Comparison of ENCODE assay signal across 10 mouse cellular contexts in genomic region chr7:122189484-122189883, GRCm38 (mm10). TPM values are rescaled to one million over a fixed set of nuclear protein-coding genes. Genes with fewer than 3 reads are reported as not detected.
DNase-seq lines count a peak whose midpoint lies in the region; ATAC-seq and TF ChIP-seq lines count a peak whose summit lies in the region.
"Had no signal": no experiment of that assay in that cellular context is flagged by ENCODE, and none has a peak within 500 bp of the region (broad histone marks: within the 10 kb centered on the region; RNA-seq: fewer than 3 reads in every experiment).

No protein-coding gene starts in this region.

- H3K36me3 ChIP-seq in heart, embryonic 11.5 days (ENCODE audit: control insufficient read depth, insufficient read depth, low read length): no peaks in the 10 kb centered on the region
- no peaks in the 10 kb centered on the region for H3K36me3 ChIP-seq in thymus, adult 2 months (ENCODE audit: control insufficient read depth, insufficient read depth, low read length)
- H3K36me3 ChIP-seq: midbrain, embryonic 12.5 days had no signal

- no peak for ATAC-seq in heart, embryonic 11.5 days (replicated peaks; ENCODE audit: insufficient number of reproducible peaks, low FRiP score, low TSS enrichment)

- 31% methylated on average over 7 of the region's 7 CpGs for WGBS in heart, embryonic 11.5 days (ENCODE audit: insufficient replicate concordance)
- 53% methylated on average over 7 of the region's 7 CpGs for WGBS in thymus, adult 2 months

- H3K9me3 ChIP-seq in heart, embryonic 11.5 days (replicated peaks; ENCODE audit: control insufficient read depth, low read length): no peaks in the 10 kb centered on the region
- H3K9me3 ChIP-seq: midbrain, embryonic 12.5 days had no signal

- no peak overlapping the region for H3K4me3 ChIP-seq in heart, embryonic 11.5 days (ENCODE audit: low read depth, low read length)
- H3K4me3 ChIP-seq in thymus, adult 2 months (ENCODE audit: control insufficient read depth, insufficient read depth, low read length): no peak overlapping the region
- H3K4me3 ChIP-seq in bone marrow macrophage, adult 2 months (ENCODE audit: insufficient read depth, low read length): no peak overlapping the region
- H3K4me3 ChIP-seq: midbrain, embryonic 12.5 days had no signal

- intact Hi-C loops in heart, postnatal 14 days (cut with DNase I): no loop called here

- no peak overlapping the region for H3K4me2 ChIP-seq in heart, embryonic 11.5 days
- H3K4me2 ChIP-seq: midbrain, embryonic 12.5 days had no signal

- no peaks in the 10 kb centered on the region for H3K4me1 ChIP-seq in heart, embryonic 11.5 days (ENCODE audit: control insufficient read depth, insufficient read depth, low read length)
- H3K4me1 ChIP-seq in thymus, adult 2 months (replicated peaks; ENCODE audit: control insufficient read depth, insufficient read depth, low read length): no peaks in the 10 kb centered on the region
- H3K4me1 ChIP-seq in bone marrow macrophage, adult 2 months (ENCODE audit: control insufficient read depth, insufficient read depth, low read length): no peaks in the 10 kb centered on the region
- H3K4me1 ChIP-seq: midbrain, embryonic 12.5 days had no signal

- H3K27me3 ChIP-seq in heart, embryonic 11.5 days (ENCODE audit: control insufficient read depth, insufficient read depth, low read length): no peaks in the 10 kb centered on the region
- H3K27me3 ChIP-seq in thymus, adult 2 months (ENCODE audit: control insufficient read depth, insufficient read depth, low read length): no peaks in the 10 kb centered on the region
- H3K27me3 ChIP-seq: midbrain, embryonic 12.5 days had no signal

- TF ChIP-seq POLR2A in thymus, adult 2 months (IDR thresholded peaks at IDR 0.05; ENCODE audit: control insufficient read depth, extremely low read depth, insufficient read depth, low read length, poor library complexity): no peak
- TF ChIP-seq POLR2A in bone marrow macrophage, adult 2 months (IDR thresholded peaks at IDR 0.05; ENCODE audit: borderline replicate concordance, low read depth, low read length): no peak

- H3K9ac ChIP-seq in heart, embryonic 11.5 days (ENCODE audit: low read depth, low read length): no peak overlapping the region
- H3K9ac ChIP-seq: midbrain, embryonic 12.5 days had no signal

- H3K27ac ChIP-seq in heart, embryonic 11.5 days (ENCODE audit: low read depth, low read length): no peak overlapping the region
- H3K27ac ChIP-seq in thymus, adult 2 months (ENCODE audit: control insufficient read depth, insufficient read depth, low read length): no peak overlapping the region
- no peak overlapping the region for H3K27ac ChIP-seq in bone marrow macrophage, adult 2 months (ENCODE audit: insufficient read depth, low read depth, low read length)
- H3K27ac ChIP-seq: midbrain, embryonic 12.5 days had no signal

- DNase-seq in heart, postnatal 14 days: peak; percentile 24 to 62
- peak; percentile 55 for DNase-seq in thymus, adult 2 months
- DNase-seq in thymus, adult 18-20 months: no peak
- DNase-seq in kidney, adult 9 months: peak; percentile 44
- peak; percentile 78 for DNase-seq in naive thymus-derived CD4-positive, alpha-beta T cell, adult 2 months (ENCODE audit: low read depth)
- DNase-seq in left cerebral cortex, adult 11 months (ENCODE audit: low spot score): no peak

- TF ChIP-seq CTCF in thymus, adult 2 months (IDR thresholded peaks at IDR 0.05; ENCODE audit: borderline replicate concordance, control insufficient read depth, extremely low read depth, insufficient read depth, low read length, poor library complexity): peak; percentile 57; the same call in 1 of the 2 replicates
- peak; percentile 65 for TF ChIP-seq CTCF in bone marrow macrophage, adult 2 months (IDR thresholded peaks at IDR 0.05; ENCODE audit: low read depth, low read length)

RNA-seq across cellular contexts. Expression of gene Ern2, which starts 3.5 kb away (rescaled TPM):
- not detected for total RNA-seq in heart, postnatal 14 days (2021)
- polyA plus RNA-seq in heart, embryonic 11.5 days (2014; fragmentation: Nextera tagmentation; extraction: Ambion mirVana): not detected in 2 replicates
- polyA plus RNA-seq in thymus, adult 2 months (2012; rRNA removed): 0.11 and 0.17 TPM in 2 replicates
- not detected in 2 replicates for polyA plus RNA-seq in bone marrow macrophage, adult 2 months (2012; ENCODE audit: insufficient read depth, insufficient read length, missing spikeins)
- total RNA-seq: gastrocnemius, postnatal 4 days had no signal

RNA-seq across cellular contexts. Expression of gene Chp2, which starts 29.8 kb away (rescaled TPM):
- 1 to 10 TPM; 2.0 to 3.3 TPM for total RNA-seq in heart, postnatal 14 days (2021)
- polyA plus RNA-seq in heart, embryonic 11.5 days (2014; fragmentation: Nextera tagmentation; extraction: Ambion mirVana): 0.35 TPM in 1 of 2 replicates, not detected in the other
- 5.5 and 5.7 TPM in 2 replicates for polyA plus RNA-seq in thymus, adult 2 months (2012; rRNA removed)
- 0.99 and 1.3 TPM in 2 replicates for polyA plus RNA-seq in bone marrow macrophage, adult 2 months (2012; ENCODE audit: insufficient read depth, insufficient read length, missing spikeins)

RNA-seq across cellular contexts. Expression of gene Plk1, which starts 30.2 kb away (rescaled TPM):
- total RNA-seq in heart, postnatal 14 days (2021): 1 to 10 TPM; 4.1 to 5.9 TPM
- polyA plus RNA-seq in heart, embryonic 11.5 days (2014; fragmentation: Nextera tagmentation; extraction: Ambion mirVana): 81.2 and 86.3 TPM in 2 replicates
- polyA plus RNA-seq in thymus, adult 2 months (2012; rRNA removed): 71.8 and 93.5 TPM in 2 replicates
- polyA plus RNA-seq in bone marrow macrophage, adult 2 months (2012; ENCODE audit: insufficient read depth, insufficient read length, missing spikeins): 28.0 and 31.9 TPM in 2 replicates

RNA-seq across cellular contexts. Expression of gene Dctn5, which starts 56.6 kb away (rescaled TPM):
- 10 to 100 TPM; 30.3 to 32.3 TPM for total RNA-seq in heart, postnatal 14 days (2021)
- polyA plus RNA-seq in heart, embryonic 11.5 days (2014; fragmentation: Nextera tagmentation; extraction: Ambion mirVana): 78.7 and 85.7 TPM in 2 replicates
- 99.5 and 130 TPM in 2 replicates for polyA plus RNA-seq in thymus, adult 2 months (2012; rRNA removed)
- polyA plus RNA-seq in bone marrow macrophage, adult 2 months (2012; ENCODE audit: insufficient read depth, insufficient read length, missing spikeins): 118 and 129 TPM in 2 replicates

RNA-seq across cellular contexts. Expression of gene Palb2, which starts 56.7 kb away (rescaled TPM):
- 1 to 10 TPM in 1 of 2 experiments, under 1 TPM in 1; 1.00 to 1.0 TPM for total RNA-seq in heart, postnatal 14 days (2021)
- polyA plus RNA-seq in heart, embryonic 11.5 days (2014; fragmentation: Nextera tagmentation; extraction: Ambion mirVana): 12.6 and 13.9 TPM in 2 replicates
- polyA plus RNA-seq in thymus, adult 2 months (2012; rRNA removed): 5.9 and 6.1 TPM in 2 replicates
- 12.2 and 12.5 TPM in 2 replicates for polyA plus RNA-seq in bone marrow macrophage, adult 2 months (2012; ENCODE audit: insufficient read depth, insufficient read length, missing spikeins)

Comparison
In these comparisons a context has a peak if more than half of its experiments do, and no peak if none do; other contexts are left out.
1. DNase-seq: peak in heart, postnatal 14 days (2 of 2), thymus, adult 2 months (single experiment), kidney, adult 9 months (single experiment) and naive thymus-derived CD4-positive, alpha-beta T cell, adult 2 months (single experiment); none in thymus, adult 18-20 months (0 of 2) and left cerebral cortex, adult 11 months (single experiment).